1 mouse cellular context compared by ENCODE assay signal in genomic region chr4:150040003-150040581, GRCm38 (mm10).
TF ChIP-seq lines count a peak whose summit lies in the region.

No protein-coding gene starts in this region.

TF ChIP-seq in CH12.LX, 34 proteins besides CTCF, POLR2A, EP300 and RAD21 (continued from another document):
- TF ChIP-seq ELF1 (IDR thresholded peaks at IDR 0.05; ENCODE audit: low read depth, low read length) = no peak
- TF ChIP-seq USF2 (conservative IDR thresholded peaks at IDR 0.05; ENCODE audit: low read depth, low read length) = no peak
- TF ChIP-seq RCOR1 (conservative IDR thresholded peaks at IDR 0.05; ENCODE audit: low read depth, low read length) = no peak
- no peak for TF ChIP-seq E2F4 (IDR thresholded peaks at IDR 0.05; ENCODE audit: insufficient replicate concordance, low read depth, low read length)
- TF ChIP-seq ZC3H11A (IDR thresholded peaks at IDR 0.05; ENCODE audit: low read depth, low read length) = no peak
- TF ChIP-seq MAX (IDR thresholded peaks at IDR 0.05; ENCODE audit: low read length) = no peak
- no peak for TF ChIP-seq USF1 (IDR thresholded peaks at IDR 0.05; ENCODE audit: low read depth, low read length)
- TF ChIP-seq PAX5 (IDR thresholded peaks at IDR 0.05; ENCODE audit: low read length) = no peak
- 0 out of 2 replicates have a peak, but pooled peaks have one; percentile 34 for TF ChIP-seq JUND (conservative IDR thresholded peaks at IDR 0.05; ENCODE audit: low read depth, low read length)
- no peak for TF ChIP-seq MYC (IDR thresholded peaks at IDR 0.05; ENCODE audit: low read depth, low read length)
- no peak for TF ChIP-seq ZNF384 (IDR thresholded peaks at IDR 0.05; ENCODE audit: low read depth, low read length)
- no peak for TF ChIP-seq UBTF (IDR thresholded peaks at IDR 0.05; ENCODE audit: low read depth, low read length)
- no peak for TF ChIP-seq CHD1 (IDR thresholded peaks at IDR 0.05; ENCODE audit: low read depth, low read length)
- no peak for TF ChIP-seq ZKSCAN1 (IDR thresholded peaks at IDR 0.05; ENCODE audit: borderline replicate concordance, low read depth, low read length)
- peak; percentile 74 for TF ChIP-seq IRF4 (IDR thresholded peaks at IDR 0.05; ENCODE audit: low read depth, low read length)
